Mouse (Mus musculus) testis, adult 2 months (tissue): ENCODE data around the gene Srgap2.

Experiments used
- CTCF ChIP-seq: fragments of 200-500 bp; IDR thresholded peaks from 2 replicates; pipeline ENCODE4 v1.5.1; 2012; ENCODE audit warnings: low read depth, mild to moderate bottlenecking, inconsistent platforms, low read length, moderate library complexity; ENCODE audit not compliant: control insufficient read depth, insufficient read depth, insufficient replicate concordance
- POLR2A ChIP-seq: fragments of 200-500 bp; IDR thresholded peaks from 2 replicates; pipeline ENCODE4 v1.6.1; 2012; ENCODE audit warnings: low read depth, mild to moderate bottlenecking, inconsistent platforms, low read length, moderate library complexity; ENCODE audit not compliant: control insufficient read depth

GRCm38 (mm10) chr1:131296726-131297125 lies 230.4 kb downstream of the Srgap2 start:
- TF ChIP-seq CTCF (no peak), POLR2A (no peak)
